Mouse (Mus musculus) limb, embryonic 14.5 days (tissue): ENCODE data around the gene Lemd1. TPM values are rescaled to one million over a fixed set of nuclear protein-coding genes. Genes with fewer than 3 reads are reported as not detected.

ENCODE experiments used
- ATAC-seq: fragments of 200-750 bp; cut with Nextera tagmentation; 2 replicates; pipeline ENCODE4 v1.8.0; 2017; ENCODE audit warnings: low read depth, moderate number of reproducible peaks, moderate TSS enrichment; ENCODE audit not compliant: low FRiP score
- DNase-seq: peaks from one replicate; pipeline ENCODE4 v3.0.0-alpha.2; 2015; ENCODE audit warnings: low spot score
- H3K27ac ChIP-seq: fragments of 300-500 bp; sonication (generic); replicated peaks from 2 replicates; pipeline ENCODE4 v1.5.1; 2014; ENCODE audit warnings: low read depth, mild to moderate bottlenecking, low read length, moderate library complexity, mixed read lengths
- H3K27me3 ChIP-seq: fragments of 300-500 bp; sonication (generic); 2 replicates; pipeline ENCODE4 v1.6.1; 2014; ENCODE audit warnings: low read length, mixed read lengths; ENCODE audit not compliant: control insufficient read depth, insufficient read depth
- H3K36me3 ChIP-seq: fragments of 300-500 bp; sonication (generic); 2 replicates; pipeline ENCODE4 v1.6.1; 2014; ENCODE audit warnings: mild to moderate bottlenecking, low read length, moderate library complexity, mixed read lengths; ENCODE audit not compliant: control insufficient read depth, insufficient read depth
- H3K4me1 ChIP-seq: fragments of 300-500 bp; sonication (generic); 2 replicates; pipeline ENCODE4 v1.6.1; 2014; ENCODE audit warnings: antibody characterized with exemption, low read length, mixed read lengths; ENCODE audit not compliant: control insufficient read depth, insufficient read depth
- H3K4me2 ChIP-seq: fragments of 300-500 bp; sonication (generic); replicated peaks from 2 replicates; pipeline ENCODE4 v1.6.1; 2014; ENCODE audit warnings: low read depth, mild to moderate bottlenecking, low read length, moderate library complexity; ENCODE audit not compliant: severe bottlenecking
- H3K4me3 ChIP-seq: fragments of 300-500 bp; sonication (generic); replicated peaks from 2 replicates; pipeline ENCODE4 v1.5.1; 2014; ENCODE audit warnings: low read length
- H3K9ac ChIP-seq: fragments of 300-500 bp; sonication (generic); 2 replicates; pipeline ENCODE4 v1.6.1; 2014; ENCODE audit warnings: mild to moderate bottlenecking, low read depth, low read length, moderate library complexity; ENCODE audit not compliant: severe bottlenecking
- H3K9me3 ChIP-seq: fragments of 300-500 bp; sonication (generic); 2 replicates; pipeline ENCODE4 v1.6.1; 2016; ENCODE audit warnings: low read length; ENCODE audit not compliant: control insufficient read depth
- POLR2A ChIP-seq: fragments of 200-500 bp; IDR thresholded peaks from 2 replicates; pipeline ENCODE4 v1.8.0; 2012; ENCODE audit warnings: inconsistent platforms, mild to moderate bottlenecking, moderate library complexity, borderline replicate concordance; ENCODE audit not compliant: insufficient read depth, insufficient read length; ENCODE audit errors: extremely low read depth
- WGBS: fragments of 180-500 bp; shearing (Covaris S2); extraction: QIAGEN DNeasy Blood & Tissue Kit; methylation state at CpG from one replicate; pipeline ENCODE4 v1.1.7; 2014; 5-methylcytosine and 5-hydroxymethylcytosine counted together
- polyA plus RNA-seq, 2 experiments: library from polyadenylated mRNA; depleted of rRNA in 1 of 2; stranded (reverse) in 1 of 2; unstranded in 1 of 2; fragments of >200 nt; fragmentation: Nextera tagmentation in 1 of 2; extraction: Ambion mirVana in 1 of 2; gene quantifications; 2 replicates each; pipeline versions ENCODE4 v1.2.1 to v1.2.3; 2012 to 2014

The Lemd1 gene
- polyA plus RNA-seq, 2 experiments, result 0.91 to 0.94 TPM

- no peak overlapping the region for H3K27ac ChIP-seq
- H3K9ac ChIP-seq, result no peak overlapping the region
- H3K4me3 ChIP-seq, result no peak overlapping the region
- WGBS, result 63% methylated on average over 3 of the region's 3 CpGs
- no peaks in the 10 kb centered on the region for H3K27me3 ChIP-seq
- no peaks in the 10 kb centered on the region for H3K9me3 ChIP-seq
- no peak for ATAC-seq
- TF ChIP-seq POLR2A, result no peak
- H3K4me2 ChIP-seq, result no peak overlapping the region
- DNase-seq, result no peak
- H3K36me3 ChIP-seq, result no peaks in the 10 kb centered on the region
- no peaks in the 10 kb centered on the region for H3K4me1 ChIP-seq
Observed at GRCm38 (mm10) chr1:132144837-132145236, 46.4 kb upstream of the Lemd1 start.

- no peak overlapping the region for H3K9ac ChIP-seq
- no peak overlapping the region for H3K4me3 ChIP-seq
- DNase-seq (no peak), ATAC-seq (no peak)
- no peak overlapping the region for H3K27ac ChIP-seq
- WGBS, result 89% methylated on average over 8 of the region's 8 CpGs
- no peak for TF ChIP-seq POLR2A
- H3K4me2 ChIP-seq, result no peak overlapping the region
- no peaks in the 10 kb centered on the region for H3K36me3 ChIP-seq
- no peaks in the 10 kb centered on the region for H3K27me3 ChIP-seq
- no peaks in the 10 kb centered on the region for H3K4me1 ChIP-seq
- no peaks in the 10 kb centered on the region for H3K9me3 ChIP-seq
Observed at GRCm38 (mm10) chr1:132145973-132146685, 45.1 kb upstream of the Lemd1 start.

GRCm38 (mm10) chr1:132149410-132149809 is 41.8 kb upstream of the Lemd1 start:
- Histone ChIP-seq H3K9me3 (no peaks in the 10 kb centered on the region), H3K9ac (no peak overlapping the region), H3K4me2 (no peak overlapping the region), H3K27me3 (no peaks in the 10 kb centered on the region), H3K36me3 (no peaks in the 10 kb centered on the region), H3K27ac (no peak overlapping the region), H3K4me3 (no peak overlapping the region), H3K4me1 (no peaks in the 10 kb centered on the region)
- TF ChIP-seq POLR2A, result no peak
- DNase-seq (no peak), ATAC-seq (no peak)
- 79% methylated on average over 2 of the region's 2 CpGs for WGBS

- Histone ChIP-seq H3K27me3 (no peaks in the 10 kb centered on the region), H3K4me1 (no peaks in the 10 kb centered on the region), H3K27ac (no peak overlapping the region), H3K4me3 (no peak overlapping the region), H3K4me2 (no peak overlapping the region), H3K36me3 (no peaks in the 10 kb centered on the region), H3K9me3 (no peaks in the 10 kb centered on the region), H3K9ac (no peak overlapping the region)
- TF ChIP-seq POLR2A, result no peak
- DNase-seq (no peak), ATAC-seq (no peak)
- WGBS, result 36% methylated on average over 1 of the region's 1 CpGs
Observed at GRCm38 (mm10) chr1:132150171-132150570, 41.1 kb upstream of the Lemd1 start.

- no peak for ATAC-seq
- 73% methylated on average over 15 of the region's 15 CpGs for WGBS
Observed at GRCm38 (mm10) chr1:132150817-132151601, 40.2 kb upstream of the Lemd1 start.

More at GRCm38 (mm10) chr1:132150817-132151601, 40.2 kb upstream of the Lemd1 start:
- Histone ChIP-seq H3K9ac (no peak overlapping the region), H3K27me3 (no peaks in the 10 kb centered on the region), H3K4me2 (no peak overlapping the region), H3K27ac (no peak overlapping the region), H3K9me3 (no peaks in the 10 kb centered on the region), H3K4me1 (no peaks in the 10 kb centered on the region), H3K4me3 (no peak overlapping the region), H3K36me3 (no peaks in the 10 kb centered on the region)
- TF ChIP-seq POLR2A, result no peak
- DNase-seq, result no peak
